Mouse (Mus musculus): Measurements from ENCODE around the gene Gm10521.
"Not testable (repeated sequence)": the region's sequence is repeated elsewhere in the genome, so short reads cannot be mapped to it uniquely, and the experiment has no call there.

Gm10521 gene

GRCm38 (mm10) chr1:171895364-171895763 is at the start of gene Gm10521:
Gene Gm10521, plus strand, starts transcription at chr1:171895664.
- not testable (repeated sequence) for DNase-seq (ENCODE audit: low spot score in 2 of 2)

DNA sequence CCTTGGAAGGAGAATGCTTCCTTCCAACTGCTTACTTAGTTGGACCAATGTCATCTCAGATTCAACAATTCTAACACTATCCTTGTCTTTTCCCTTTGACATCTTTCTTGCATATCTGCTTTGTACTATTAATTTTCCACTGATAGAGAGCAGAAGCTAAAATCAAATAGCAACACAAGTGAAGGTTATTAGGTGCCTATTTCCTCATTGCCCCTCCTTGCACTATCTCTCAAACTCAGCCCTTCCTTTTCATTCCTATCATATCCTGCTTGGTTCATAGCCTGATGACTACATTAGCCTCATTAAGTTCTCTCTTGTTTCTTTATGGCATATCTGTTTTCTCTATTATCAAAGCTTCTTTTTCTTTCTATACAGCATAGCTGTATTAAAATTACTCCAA is 47.3 kb upstream of the Gm10521 start:
- DNase-seq (ENCODE audit: low spot score in 2 of 2) = no peak

GRCm38 (mm10) chr1:171848757-171849156 is 46.7 kb upstream of the Gm10521 start:
- DNase-seq (ENCODE audit: low spot score in 2 of 2) = no peak

DNA sequence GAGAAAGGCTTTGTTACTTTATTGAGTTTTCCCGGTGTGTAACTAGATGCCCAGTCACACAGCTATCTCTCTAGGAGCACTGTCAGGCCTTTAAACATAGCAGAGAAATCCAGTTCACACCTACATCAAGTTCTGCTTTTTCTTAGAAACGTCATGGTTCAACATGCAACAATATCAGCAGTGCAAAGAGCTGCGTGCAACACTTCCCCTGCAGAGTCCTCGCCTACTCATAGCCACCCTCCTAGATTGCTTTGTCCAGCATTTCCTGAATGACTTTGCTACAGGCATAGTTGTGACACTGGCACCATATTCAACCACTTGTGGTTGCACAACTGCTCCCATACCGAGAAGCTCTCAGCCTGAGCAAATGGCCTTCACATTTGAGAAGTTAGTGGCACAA is 46.0 kb upstream of the Gm10521 start:
- peak in 1 of 2 experiments; percentile 17 for DNase-seq (ENCODE audit: low spot score in 2 of 2)

DNA sequence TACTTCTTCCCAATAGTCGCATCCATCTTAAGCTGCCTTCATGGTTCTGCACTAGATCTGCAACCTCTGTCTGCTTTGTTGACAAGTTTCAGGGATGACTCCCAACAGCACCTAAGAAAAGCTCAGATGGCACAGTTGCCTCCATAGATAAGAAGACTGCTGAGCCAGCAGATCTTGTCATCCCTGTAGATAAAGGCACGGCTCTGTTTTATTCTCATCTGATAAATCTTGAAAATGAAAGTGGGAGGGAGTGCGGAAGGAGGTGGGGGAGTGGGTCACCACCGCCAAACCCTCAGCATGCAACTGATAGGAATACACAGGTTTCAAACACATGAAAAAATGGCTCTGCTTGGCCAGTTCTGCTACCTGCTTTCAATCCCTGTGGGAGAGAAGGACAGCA is 30.0 kb upstream of the Gm10521 start:
- no peak for DNase-seq (ENCODE audit: low spot score in 2 of 2)

GRCm38 (mm10) chr1:171886989-171887388 is 8.5 kb upstream of the Gm10521 start:
- DNase-seq (ENCODE audit: low spot score in 2 of 2) = peak; percentile 28 to 50

DNA sequence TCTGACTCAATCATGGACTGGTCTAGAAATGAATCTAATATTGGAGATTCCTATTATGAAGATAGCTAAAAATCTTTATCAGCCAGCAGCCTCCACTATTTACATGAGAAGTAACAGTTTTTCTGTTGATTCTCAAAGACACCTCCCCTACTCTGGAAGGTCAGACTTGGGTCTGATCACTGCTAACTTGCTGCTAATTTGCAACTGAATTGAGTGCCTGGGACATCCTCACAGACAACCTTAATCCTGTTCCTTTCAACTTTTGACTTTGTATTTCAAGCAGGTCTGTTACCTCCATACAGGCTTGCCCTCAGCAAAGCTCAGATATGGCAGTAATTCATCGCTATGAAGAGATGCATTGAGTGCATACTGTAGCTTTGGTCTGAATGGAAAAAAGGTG is 8.5 kb downstream of the Gm10521 start:
- no peak for DNase-seq (ENCODE audit: low spot score in 2 of 2)

- no peak for DNase-seq (ENCODE audit: low spot score in 2 of 2)
Observed at GRCm38 (mm10) chr1:171915638-171916458, 20.4 kb downstream of the Gm10521 start.

DNA sequence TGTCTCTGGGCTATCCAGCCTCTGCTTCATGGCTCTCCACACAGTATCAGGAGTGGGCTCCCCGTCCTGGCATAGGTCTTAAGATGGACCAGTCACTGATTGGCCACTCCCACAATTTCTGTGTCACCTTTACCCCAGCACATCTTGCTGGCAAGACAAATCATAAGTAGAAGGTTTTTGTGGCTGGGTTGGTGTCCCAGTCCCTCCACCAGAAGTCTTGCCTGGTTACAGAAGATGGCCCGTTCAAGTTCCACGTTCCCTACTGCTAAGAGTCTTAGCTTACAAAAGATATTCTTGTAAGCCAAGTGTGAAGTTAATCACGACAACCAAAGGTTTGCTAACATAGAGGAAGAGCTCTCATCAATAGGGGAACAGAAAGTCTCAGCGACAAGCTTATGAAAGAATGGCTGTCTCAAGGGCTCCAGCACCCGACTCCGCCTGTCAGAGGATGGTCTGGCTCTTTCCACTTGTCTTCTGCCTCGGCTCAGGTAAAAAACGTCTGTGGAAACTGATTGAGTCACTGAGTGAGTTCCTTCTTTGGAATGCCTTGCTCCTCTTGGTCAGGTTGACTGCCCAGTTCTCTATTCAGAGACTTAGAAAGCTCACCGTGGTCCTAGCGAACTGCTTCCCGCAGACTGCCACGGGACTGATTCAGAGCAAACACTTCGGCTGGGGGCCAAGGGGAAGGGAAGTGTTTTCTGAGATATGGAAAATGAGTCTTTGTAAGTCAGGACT is 22.0 kb downstream of the Gm10521 start, which contains the start of gene Slamf6:
Gene Slamf6, plus strand, starts transcription at position 211 of the 735 bp plus-strand sequence.
- DNase-seq (ENCODE audit: low spot score in 2 of 2) = no peak

- no peak for DNase-seq (ENCODE audit: low spot score in 2 of 2)
Observed at GRCm38 (mm10) chr1:171918136-171918920, 22.9 kb downstream of the Gm10521 start.

- no peak for DNase-seq (ENCODE audit: low spot score in 2 of 2)
Observed at GRCm38 (mm10) chr1:171919193-171919592, 23.7 kb downstream of the Gm10521 start.

GRCm38 (mm10) chr1:171919901-171920510 is 24.5 kb downstream of the Gm10521 start:
- no peak for DNase-seq (ENCODE audit: low spot score in 2 of 2)

- DNase-seq (ENCODE audit: low spot score in 2 of 2) = no peak
Observed at GRCm38 (mm10) chr1:171920989-171921621, 25.6 kb downstream of the Gm10521 start.

DNA sequence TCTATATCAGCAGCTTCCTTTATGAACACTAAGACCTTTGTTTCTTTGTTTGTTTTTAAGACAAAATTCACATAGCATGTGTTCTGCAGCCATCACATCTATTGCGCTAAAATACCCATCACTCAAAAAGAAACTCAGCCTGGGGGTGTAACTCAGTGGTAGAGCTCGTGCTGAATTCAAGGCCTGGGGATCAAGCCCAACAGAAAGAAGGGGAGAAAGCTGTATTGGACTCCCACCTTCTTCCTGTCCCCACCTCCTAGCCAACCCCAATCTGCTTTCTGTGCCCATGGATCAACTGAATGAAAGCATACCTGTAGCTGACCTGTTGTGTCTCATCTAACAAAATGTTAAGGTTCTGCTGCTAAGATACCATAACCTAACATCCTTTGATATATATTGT is 26.2 kb downstream of the Gm10521 start:
- no peak for DNase-seq (ENCODE audit: low spot score in 2 of 2)

DNA sequence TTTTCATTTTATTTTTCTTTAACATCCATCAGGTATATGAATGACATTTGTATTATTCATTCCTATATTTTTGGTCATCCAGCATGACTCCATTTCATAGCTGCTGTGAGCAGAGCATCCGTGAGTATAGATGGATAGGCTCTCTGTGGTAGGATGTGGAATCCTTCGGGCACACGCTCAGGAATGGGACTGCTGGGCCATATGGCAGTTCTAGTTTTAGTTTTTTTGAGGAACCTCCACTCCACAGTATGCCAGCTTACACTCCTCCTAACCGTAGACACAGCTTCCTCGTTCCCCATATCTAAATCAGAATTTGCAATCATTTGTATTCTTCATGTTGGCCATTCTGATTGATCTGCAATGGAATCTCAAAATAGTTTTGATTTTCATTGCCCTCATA is 27.4 kb downstream of the Gm10521 start:
- no peak for DNase-seq (ENCODE audit: low spot score in 2 of 2)

DNA sequence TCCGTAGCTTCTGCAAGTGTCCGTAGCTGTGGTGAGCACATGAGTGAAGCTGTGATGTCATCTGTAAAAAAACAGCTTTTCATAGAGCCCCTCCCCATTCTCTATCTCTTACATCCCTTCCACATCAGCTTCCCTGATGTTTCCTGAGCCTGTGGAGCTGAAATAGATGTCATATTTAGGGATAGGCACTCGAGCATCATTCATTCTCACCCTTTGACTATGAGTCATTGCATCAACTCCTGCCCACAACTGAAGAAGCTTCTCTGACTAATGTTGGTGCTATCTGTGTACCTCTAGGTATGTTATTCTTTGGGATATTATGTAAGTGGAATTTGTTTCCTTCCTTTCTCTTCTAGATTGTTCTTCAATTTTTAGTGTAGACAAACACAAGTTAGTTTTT is 29.4 kb downstream of the Gm10521 start:
- DNase-seq (ENCODE audit: low spot score in 2 of 2) = no peak

DNA sequence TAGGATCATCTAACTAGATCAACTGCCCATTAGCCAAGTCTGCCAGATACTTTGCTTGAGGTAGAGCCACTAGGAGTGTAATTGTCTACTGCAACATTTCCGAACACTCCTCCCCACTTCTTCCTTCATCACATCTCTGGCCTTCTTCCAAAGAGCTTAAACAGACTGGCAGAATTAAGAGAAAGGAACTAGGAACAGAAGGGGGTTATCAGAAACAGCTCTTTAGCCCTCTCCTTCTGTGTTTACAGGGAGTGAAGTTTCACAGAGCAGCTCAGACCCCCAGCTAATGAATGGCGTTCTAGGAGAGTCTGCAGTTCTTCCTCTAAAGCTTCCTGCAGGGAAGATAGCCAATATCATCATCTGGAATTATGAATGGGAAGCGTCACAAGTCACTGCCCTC is 38.4 kb downstream of the Gm10521 start:
- no peak for DNase-seq (ENCODE audit: low spot score in 2 of 2)

- DNase-seq (ENCODE audit: low spot score in 2 of 2) = peak in 1 of 2 experiments; percentile 19
Observed at GRCm38 (mm10) chr1:171938952-171939948, 43.8 kb downstream of the Gm10521 start.

DNA sequence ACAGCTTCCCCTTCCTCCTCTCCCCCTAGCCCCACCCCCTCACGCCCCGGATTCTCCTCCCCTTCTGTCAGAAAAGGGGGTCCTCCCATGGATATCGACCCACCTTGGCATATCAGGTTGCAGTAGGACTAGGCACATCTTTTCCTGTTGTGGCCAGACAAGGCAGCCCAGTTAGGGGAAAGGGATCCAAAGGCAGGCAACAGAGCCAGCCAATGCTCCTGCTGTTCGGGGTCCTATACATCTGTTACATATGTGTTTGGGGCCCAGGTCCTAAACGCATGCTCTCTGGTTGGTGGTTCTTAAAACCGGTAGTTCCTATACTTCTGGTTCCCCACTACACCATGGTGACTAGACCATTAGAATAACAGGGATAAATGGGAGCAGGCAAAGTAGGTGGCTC is 45.2 kb downstream of the Gm10521 start:
- DNase-seq (ENCODE audit: low spot score in 2 of 2) = no peak

DNA sequence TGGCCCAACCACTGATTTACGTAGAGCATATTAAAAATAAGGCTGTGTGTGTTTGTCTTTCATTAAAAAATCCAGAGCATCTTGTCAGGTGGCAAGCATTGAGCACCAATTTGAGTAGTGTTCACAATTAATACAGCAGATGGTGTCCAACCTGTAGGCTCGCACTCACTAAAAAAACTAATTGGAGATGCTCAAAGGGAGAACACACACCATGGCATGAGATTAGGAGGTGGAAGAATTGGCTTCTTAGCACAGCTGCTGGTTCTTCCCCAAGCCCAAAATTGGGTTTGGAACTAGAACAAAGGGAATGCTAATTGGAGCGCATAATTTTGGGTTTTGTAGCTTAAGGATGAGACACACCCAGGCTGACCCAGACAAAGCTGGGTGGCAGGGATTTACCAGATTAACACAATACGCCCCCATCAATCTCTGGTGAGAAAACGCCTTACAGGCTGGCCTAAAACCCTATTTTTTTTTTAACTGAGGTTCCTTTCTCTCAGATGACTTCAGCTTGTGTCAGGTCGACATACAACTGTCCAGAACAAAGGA is 51.1 kb downstream of the Gm10521 start:
- no peak for DNase-seq (ENCODE audit: low spot score in 2 of 2)

All from frontal cortex, postnatal 36 days (tissue).